Mouse (Mus musculus) gastrocnemius, adult 18-20 months (tissue): ENCODE measurements at regions not wholly inside any gene's neighbourhood (a gene's known extent, or its start where the extent isn't known, plus 50 kb on each side); places are given as distances from the start of the nearest gene placed in this dataset.

Experiments used
- DNase-seq: peaks from one replicate; pipeline ENCODE4 v3.0.0; 2021; ENCODE audit warnings: low spot score

DNA sequence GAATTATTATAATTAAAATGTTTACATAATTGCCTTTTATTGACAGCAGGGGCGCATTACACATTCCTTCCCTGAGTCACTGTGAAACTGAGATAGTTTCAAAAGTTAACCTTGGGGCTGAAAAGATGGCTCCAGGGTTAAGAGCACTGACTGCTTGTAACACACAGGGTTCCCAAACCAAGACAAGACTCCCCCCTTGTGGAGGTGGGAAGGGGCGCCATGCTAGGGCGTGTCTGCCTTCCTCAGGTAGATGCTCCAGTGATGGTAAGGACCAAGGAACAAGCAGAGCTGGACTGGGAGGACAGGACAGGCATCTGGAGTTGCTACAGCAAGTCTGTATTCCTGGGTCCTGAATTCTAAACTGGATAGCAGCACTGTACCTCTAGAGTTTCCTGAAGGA is 351.9 kb downstream of the Tbc1d22a start:
- DNase-seq: no peak

- no peak for DNase-seq
Observed at GRCm38 (mm10) chr15:86574311-86574710, 360.1 kb downstream of the Tbc1d22a start.

- peak; percentile 48 for DNase-seq
Observed at GRCm38 (mm10) chr15:86576666-86577065, 362.4 kb downstream of the Tbc1d22a start.

DNA sequence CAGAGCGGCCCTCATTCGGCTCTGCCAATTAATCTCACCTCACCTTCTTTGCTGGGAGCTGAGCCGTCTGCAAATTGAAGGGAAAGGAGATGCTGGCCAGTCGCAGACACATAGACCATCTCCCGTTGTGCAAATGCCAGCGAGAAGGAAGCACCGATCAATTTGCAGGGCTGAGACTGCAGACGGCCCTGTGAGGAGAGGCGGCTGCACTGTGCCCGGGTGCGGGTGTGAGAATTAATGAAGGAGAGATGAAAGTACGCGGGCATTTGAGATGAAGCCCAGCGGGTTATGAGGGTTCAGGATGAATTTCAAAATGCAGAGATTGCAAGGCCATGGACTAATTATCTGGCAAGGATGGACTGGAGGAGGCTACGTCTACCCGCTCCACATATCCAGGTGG is 364.4 kb downstream of the Tbc1d22a start:
- DNase-seq: no peak

- peak; percentile 12 for DNase-seq
Observed at GRCm38 (mm10) chr15:86582240-86583090, 368.2 kb downstream of the Tbc1d22a start.

GRCm38 (mm10) chr15:86585716-86586115 is 371.5 kb downstream of the Tbc1d22a start:
- DNase-seq: no peak

DNA sequence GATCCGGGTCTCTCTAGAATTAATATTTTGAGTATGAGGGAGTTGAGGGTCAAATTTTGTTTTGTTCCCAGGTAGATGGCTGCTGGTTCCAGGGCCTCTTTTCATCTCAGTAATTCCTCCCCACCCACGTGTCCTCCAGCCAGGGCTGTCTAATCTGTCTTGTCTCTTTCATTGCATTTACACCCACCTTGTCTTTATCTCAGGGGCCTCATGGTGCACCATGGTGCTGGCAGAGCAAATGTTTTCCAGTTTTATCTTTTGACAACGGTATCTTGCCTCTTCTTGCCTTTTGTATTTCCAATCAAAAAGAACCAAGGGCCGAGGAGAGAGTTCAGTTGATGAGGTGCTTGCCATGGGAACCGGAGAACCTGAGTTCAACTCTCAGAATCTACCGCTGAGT is 372.9 kb downstream of the Tbc1d22a start:
- no peak for DNase-seq

DNA sequence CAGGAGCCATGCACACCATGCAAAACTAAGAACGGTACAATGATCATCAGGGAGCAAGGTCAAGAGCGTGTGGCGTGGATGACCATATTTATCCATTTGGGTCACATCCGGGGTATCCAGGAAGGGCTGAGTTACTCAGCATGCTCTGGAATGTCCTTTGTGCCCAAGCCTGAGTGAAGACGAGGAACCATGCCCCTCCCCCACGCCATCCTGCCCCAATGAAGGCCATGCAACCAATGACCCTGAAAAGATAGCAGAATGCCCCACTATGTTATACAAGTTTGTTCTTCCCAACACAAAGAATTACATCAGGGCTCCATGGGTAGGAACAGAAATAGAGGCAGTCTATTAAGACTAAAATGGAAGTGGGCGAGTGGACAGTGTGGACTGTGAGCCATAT is 375.8 kb downstream of the Tbc1d22a start:
- no peak for DNase-seq

- DNase-seq: peak; percentile 8
Observed at GRCm38 (mm10) chr15:86590896-86591295, 376.6 kb downstream of the Tbc1d22a start.

DNA sequence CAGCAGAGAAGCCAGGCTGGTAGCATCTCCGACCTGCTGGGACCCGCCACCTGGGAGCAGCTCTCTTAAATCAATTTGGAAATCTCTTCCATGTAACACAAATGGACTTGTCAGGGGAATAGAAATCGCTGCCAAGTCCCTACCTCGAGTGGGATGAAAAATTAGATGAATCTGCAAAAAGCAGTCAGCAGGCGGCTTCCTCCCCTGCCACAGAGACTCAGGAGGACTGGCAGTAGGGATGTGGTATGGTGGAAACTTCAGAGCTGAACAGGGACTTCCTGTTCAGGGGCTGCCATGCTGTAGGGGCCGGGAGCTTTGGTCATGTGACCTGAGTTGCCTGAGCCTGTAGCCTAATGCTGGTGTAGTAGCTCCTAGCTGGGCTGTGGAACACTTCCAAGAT is 379.1 kb downstream of the Tbc1d22a start:
- no peak for DNase-seq

DNA sequence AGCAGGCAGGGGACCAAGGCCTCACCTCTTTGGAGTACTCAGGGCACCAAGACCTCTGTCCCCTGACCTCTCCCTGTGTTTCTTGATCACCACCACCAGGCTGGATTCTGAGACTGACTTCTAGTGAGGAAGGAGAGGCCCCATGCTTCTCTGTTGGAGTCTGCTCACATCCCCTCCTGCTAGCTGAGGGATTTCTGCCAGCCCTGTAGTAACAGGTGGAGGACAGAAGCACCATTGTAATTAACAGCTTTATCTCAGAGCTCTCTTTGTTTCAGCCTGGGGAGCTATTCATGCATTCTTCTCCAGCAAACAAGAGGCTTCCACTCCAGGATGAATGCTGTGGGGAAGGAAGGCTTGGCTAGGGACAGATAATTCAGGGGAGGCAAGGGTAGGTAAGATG is 392.2 kb downstream of the Tbc1d22a start:
- no peak for DNase-seq

DNA sequence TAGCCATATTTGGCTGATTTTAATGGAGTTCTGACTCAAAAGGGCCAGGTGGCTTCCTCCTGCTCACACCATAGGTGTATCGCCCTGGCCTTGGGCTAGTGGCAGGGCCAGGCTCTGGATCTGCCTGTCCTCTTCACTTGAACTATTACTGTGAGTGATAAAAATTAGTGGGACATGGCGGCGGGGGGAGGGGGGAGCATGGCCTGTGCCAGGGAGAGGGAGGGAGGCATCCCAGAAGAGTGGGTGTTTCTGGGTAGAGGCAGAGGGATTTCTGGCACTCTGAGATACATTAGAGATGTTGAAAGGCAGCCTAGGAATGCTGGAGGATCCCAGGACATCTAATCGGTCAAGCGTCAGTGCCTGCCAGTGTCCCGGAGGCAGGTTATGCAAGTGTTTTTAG is 395.4 kb downstream of the Tbc1d22a start:
- DNase-seq: no peak

DNA sequence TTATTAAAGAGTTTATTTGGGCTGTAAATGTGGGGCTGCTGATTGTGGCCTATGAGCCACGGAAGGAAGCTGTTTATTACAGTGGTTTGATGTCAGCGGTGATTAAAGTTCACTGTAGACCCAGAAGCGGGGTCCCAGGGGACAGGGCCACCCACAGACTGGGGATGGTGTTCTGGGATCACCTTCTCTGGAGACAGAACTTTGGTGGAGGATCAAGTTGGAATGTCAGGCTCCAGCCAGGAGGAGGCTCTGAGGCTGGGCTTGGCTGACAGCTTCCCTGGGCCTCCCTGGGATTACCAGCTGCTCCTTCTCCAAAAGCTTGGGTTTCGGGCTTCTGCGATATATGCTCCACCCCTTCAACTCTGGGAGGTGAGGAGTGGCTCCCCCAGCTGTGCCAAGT is 417.1 kb downstream of the Tbc1d22a start:
- no peak for DNase-seq

GRCm38 (mm10) chr15:86645244-86645643 is 431.0 kb downstream of the Tbc1d22a start:
- DNase-seq: no peak

GRCm38 (mm10) chr15:86648131-86648530 is 433.9 kb downstream of the Tbc1d22a start:
- no peak for DNase-seq

DNA sequence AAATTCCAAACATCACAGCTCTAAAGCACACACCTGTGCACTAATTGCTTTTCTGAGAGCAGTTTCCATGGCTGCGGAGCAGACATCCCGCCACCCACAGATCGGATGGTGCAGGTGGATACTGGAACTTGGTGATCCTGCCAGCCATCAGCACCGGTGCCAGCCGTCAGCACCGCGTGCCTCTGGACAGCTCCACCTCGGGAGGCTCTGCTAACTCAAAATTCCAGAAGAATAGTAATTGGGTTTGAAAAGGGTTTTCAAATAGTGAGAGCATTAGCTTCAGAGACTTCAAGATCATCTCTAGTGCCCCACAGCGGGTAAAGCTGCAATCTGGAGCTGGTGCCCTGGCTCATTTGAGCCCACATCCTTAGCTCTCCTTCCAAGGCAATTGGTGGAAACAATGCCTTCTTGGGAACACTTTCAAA is 458.8 kb downstream of the Tbc1d22a start:
- DNase-seq: no peak

DNA sequence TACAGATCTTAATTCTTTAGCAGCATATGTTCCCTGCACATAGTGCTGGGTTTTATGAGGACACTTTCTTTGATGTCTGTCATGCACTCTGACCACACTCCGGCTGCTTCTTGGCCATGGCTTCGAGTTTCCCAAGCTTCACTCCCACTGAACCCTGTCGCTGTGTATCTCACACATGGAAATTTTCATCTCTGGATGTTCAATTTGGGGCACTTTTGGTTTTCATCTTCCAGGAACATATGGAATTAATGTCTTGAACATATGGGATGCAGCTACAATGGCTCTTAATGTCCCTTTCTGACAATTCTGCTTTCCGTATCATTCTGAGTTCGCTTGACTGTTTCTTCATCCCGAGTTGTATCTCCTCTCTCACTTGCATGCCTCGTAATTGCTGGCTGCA is 462.8 kb downstream of the Tbc1d22a start:
- no peak for DNase-seq

- DNase-seq: no peak
Observed at GRCm38 (mm10) chr15:86683081-86683480, 468.8 kb downstream of the Tbc1d22a start.

DNA sequence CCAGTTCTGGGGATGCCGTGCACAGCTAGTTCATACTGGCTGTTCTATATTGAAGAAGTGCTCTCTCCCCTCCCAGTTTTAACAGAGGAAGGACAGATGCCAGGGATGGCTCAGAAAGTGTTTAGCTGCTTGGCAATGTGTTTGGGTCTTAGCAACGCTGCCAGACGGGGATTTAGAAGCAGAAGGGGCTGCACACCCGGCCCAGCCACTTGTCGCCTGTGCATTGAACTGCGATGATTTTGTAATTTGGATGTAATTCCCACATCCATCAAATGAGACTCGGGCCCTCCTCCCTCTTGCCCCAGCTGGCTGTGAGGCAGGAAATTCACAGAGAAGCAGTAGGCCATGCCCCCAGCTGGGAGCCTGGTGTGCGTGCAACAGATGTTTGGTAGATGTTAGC is 475.4 kb downstream of the Tbc1d22a start:
- no peak for DNase-seq

DNA sequence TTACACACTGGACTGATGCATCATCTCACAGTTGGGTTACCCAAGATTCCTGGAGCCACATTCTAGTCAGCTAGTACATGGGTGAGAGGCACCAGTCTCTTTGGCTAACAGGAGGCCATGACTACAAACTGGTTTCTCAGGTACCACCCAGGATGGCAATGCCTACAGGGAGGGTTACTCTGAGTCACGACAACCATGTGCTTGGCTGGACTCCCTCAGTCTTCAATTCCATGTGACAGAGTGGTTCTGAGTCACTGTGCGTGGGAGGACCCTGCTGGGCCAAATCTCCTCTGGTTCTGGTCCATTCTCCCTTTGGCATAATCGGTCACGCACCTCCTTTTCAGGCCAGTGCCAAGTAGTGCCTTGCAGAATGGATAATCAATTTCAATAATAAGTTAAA is 482.5 kb downstream of the Tbc1d22a start:
- no peak for DNase-seq

GRCm38 (mm10) chr15:86710429-86710828 is 496.2 kb downstream of the Tbc1d22a start:
- no peak for DNase-seq

- no peak for DNase-seq
Observed at GRCm38 (mm10) chr15:86718376-86718775, 504.1 kb downstream of the Tbc1d22a start.

- DNase-seq: no peak
Observed at GRCm38 (mm10) chr15:86719088-86719487, 504.8 kb downstream of the Tbc1d22a start.

DNA sequence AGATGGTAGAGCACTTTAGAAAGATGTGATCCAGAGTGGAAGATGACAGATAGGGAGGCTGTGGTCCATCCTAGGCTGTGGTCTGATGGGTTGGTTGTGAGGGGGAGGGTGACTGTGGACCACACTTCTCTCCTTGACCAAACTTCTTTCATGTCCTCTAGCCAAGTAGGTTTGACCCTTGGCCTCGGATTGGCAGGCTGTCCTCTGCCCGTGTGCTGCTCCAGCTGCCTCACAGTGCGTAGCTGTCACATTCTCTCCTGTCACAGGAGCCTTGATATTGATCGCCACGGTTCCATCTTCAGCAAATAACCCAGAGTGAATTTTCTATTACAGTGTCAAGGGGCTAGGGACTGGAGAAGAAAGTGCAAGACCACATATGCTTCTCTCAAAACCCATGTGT is 506.9 kb downstream of the Tbc1d22a start:
- no peak for DNase-seq
